Mouse (Mus musculus): ENCODE data around the gene Fermt2.
"Not testable (repeated sequence)": the region's sequence is repeated elsewhere in the genome, so short reads cannot be mapped to it uniquely, and the experiment has no call there.

The Fermt2 gene

GRCm38 (mm10) chr14:45510787-45511186 is 19.1 kb downstream of the Fermt2 start:
- ATAC-seq (ENCODE audit: low TSS enrichment), result no peak

GRCm38 (mm10) chr14:45507923-45508322 is 22.0 kb downstream of the Fermt2 start:
- peak; percentile 20; the same call in 1 of the 2 replicates for ATAC-seq (ENCODE audit: low TSS enrichment)

DNA sequence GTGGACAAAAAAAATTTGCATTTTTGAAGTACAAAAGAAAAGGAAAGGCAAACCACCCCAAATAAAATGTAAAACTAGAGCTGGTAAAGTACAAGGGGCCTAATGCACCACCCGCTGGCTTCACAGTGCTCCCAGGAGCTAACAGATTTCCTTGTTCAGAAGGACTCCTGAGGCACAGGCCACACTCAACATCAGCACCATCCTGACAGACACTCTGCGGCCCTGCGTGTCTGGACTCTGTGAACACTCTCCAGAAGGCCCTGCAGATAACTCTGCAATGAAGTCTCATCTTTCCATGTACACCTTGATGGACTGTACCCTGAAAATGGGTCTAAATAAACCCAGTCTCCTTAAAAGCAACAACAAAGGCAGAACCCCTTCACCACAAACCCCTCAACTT is 22.5 kb downstream of the Fermt2 start:
- no peak for ATAC-seq (ENCODE audit: low TSS enrichment)

- ATAC-seq (ENCODE audit: low TSS enrichment), result peak; percentile 71
Measured at GRCm38 (mm10) chr14:45507032-45507431, 22.9 kb downstream of the Fermt2 start.

GRCm38 (mm10) chr14:45506165-45506564 is 23.8 kb downstream of the Fermt2 start:
- no peak for ATAC-seq (ENCODE audit: low TSS enrichment)

DNA sequence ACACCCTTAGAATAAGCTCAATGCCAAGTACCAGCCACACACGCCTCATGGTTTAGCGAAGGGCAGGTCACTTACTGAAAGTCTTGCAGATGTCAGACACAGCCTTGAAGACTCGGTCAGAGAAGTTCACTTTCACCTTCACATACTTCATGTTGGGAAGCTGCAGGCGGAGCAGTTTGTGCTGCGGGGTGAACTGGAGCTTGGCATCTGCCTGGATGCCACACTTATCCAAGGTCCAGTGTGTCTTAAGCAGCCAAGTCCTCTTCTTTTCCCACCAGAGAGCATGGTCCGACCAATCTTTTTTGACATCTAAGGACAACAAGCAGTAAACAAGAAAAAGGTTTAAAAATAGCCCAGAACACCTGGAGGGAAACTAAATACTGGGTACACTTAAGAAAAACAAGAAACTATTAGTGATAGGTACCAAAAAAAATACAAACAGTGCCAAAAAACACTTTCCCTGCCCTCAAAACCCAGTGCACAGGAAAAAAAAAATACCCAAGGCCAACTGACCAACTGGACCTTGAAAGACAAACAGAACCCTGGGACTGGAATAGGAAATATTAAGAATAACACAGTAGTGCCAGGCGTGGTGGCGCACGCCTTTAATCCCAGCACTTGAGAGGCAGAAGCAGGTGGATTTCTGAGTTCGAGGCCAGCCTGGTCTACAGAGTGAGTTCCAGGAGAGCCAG is 25.4 kb downstream of the Fermt2 start:
- ATAC-seq (ENCODE audit: low TSS enrichment), result no peak

GRCm38 (mm10) chr14:45503934-45504333 is 26.0 kb downstream of the Fermt2 start:
- no peak for ATAC-seq (ENCODE audit: low TSS enrichment)

DNA sequence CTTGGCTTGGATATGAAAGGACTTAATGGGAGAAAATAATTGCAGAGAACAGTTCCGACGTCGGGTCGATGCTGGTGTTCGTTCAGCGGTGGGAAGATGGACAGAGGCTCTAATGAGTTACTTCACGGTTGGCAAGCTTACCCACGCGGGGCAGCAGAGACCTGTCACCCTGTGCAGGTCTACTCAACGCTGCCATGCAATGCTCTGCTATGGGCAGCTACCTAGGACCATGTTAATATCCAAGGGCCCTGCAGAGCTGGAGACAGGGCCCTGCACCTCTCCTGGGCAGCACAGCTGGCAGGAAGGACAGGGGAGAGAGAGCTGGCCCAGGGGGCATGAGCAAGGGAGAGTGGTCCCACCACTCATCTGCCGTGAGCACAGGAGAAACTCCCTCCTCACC is 29.9 kb downstream of the Fermt2 start:
- ATAC-seq (ENCODE audit: low TSS enrichment), result no peak

DNA sequence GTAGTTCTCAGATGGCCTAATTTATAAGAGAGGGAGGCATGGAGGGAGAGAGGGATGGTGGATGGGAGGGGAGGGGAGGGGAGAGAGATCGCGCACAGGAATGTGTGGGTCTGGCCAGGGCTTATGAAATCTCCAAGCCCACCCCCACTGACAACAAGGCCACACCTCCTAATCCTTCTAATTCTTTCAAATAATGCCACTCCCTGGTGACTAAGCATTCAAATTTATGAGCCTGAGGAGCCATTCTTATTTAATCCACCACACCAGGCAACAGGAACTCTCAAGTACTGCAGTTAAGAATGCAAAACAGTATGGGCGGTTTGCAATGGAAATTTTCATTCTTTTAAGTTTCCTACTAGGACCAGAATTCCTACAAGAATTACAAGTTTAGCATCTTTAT is 32.8 kb downstream of the Fermt2 start:
- ATAC-seq (ENCODE audit: low TSS enrichment), result no peak

DNA sequence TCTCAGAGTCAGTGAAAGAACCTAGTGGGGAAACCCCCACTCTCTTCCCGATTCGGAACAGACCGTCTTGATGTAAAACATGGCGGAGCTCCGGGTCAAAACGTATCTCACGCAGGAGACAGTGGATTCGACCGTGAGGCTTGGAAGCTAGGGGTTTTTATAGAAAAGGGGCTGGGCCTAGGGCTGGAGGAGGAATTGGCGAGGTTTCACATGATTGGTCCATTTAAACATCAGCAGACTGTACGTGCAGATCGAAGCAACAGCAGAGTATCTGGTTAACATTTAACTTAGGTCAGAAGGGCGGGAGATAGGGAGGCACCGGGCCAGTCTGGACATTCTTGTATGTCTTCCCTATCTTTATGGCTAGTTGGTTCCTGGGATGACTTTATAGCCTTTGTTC is 34.1 kb downstream of the Fermt2 start:
- not testable (repeated sequence) for ATAC-seq (ENCODE audit: low TSS enrichment)

DNA sequence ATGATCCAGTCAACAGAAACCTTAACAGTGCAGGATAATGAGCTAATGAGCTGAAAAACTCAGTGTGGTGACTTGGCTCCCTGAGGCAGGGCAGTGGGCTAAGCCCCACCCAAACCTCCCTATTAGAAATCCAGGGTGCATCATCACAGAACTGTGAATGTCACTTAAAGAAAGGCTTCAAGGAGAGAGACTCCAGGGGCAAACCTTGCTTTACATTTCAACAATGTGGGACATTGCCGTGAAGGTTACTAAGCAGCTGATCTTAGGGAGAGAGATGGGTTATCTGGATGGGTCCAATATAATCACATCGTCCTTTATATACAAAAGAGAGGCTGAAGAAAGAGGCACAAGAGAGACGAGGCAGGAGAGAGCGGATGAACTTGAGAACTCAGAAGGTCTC is 36.0 kb downstream of the Fermt2 start:
- no peak for ATAC-seq (ENCODE audit: low TSS enrichment)

DNA sequence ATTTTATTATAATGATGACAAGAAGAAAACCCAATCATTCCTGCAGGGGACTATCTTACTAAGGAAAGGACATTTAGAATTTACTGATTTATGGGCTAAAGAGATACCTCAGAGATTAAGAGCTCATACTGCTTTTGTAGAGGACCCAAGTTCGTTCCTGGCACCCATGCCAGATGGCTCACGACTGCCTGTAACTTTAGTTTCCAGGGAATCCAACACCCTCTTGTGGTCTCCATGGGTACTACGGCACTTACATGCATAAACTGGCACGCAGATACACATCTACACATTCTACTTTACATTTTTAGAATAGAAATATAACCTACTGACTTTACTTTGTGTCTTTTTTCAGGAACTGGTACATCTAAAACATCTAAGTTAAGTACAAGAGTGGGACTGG is 37.2 kb downstream of the Fermt2 start:
- no peak for ATAC-seq (ENCODE audit: low TSS enrichment)

DNA sequence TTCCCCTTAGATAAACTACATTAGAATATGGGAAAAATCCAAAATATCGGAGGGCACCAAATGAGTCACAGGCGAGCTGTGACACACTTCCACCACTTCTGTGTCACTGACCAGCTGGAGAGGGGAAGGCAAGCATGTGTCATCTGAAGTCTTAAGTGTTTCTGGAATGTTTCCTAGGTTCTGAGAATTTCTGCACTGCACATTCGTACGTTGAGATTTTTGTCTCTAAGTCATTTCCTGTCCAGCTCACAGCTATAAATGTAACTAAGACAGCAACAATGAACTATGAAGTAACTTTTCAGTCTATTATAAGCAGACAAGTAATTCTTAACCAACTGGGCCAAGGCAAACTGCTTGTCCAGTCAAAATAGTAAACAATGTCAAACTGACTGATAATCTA is 37.9 kb downstream of the Fermt2 start:
- ATAC-seq (ENCODE audit: low TSS enrichment), result peak; percentile 83

DNA sequence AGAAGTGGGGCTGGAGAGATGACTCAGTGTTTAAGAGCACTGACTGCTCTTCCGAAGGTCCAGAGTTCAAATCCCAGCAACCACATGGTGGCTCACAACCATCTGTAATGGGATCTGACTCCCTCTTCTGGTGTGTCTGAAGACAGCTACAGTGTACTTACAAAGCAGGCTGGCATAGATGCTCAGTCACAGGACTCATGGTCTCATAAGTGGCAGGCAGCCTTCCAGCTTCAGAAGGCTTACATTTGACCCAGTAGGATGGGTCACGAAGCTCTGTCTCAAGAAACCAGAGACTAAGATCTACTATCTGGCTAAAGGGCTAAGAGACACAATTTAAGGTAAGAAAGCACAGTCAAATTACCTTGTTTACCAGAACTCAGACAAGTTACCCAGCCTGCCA is 42.7 kb downstream of the Fermt2 start:
- not testable (repeated sequence) for ATAC-seq (ENCODE audit: low TSS enrichment)

DNA sequence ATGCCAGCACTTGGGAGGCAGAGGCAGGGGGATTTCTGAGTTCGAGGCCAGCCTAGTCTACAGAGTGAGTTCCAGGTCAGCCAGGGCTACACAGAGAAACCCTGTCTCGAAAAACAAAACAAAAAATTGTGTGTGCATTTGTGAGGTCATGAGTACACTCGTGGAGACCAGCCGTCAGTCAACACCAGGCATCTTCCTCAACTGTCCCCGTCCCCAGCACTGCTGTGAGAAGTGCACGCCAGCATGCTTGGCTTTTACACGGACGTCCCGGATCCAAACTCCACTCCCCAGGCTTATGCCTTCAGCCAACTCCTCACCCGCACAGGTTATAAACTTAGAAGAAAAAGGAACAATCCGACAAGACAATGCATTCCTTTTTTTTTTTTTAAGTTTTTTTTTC is 46.6 kb downstream of the Fermt2 start:
- not testable (repeated sequence) for ATAC-seq (ENCODE audit: low TSS enrichment)

DNA sequence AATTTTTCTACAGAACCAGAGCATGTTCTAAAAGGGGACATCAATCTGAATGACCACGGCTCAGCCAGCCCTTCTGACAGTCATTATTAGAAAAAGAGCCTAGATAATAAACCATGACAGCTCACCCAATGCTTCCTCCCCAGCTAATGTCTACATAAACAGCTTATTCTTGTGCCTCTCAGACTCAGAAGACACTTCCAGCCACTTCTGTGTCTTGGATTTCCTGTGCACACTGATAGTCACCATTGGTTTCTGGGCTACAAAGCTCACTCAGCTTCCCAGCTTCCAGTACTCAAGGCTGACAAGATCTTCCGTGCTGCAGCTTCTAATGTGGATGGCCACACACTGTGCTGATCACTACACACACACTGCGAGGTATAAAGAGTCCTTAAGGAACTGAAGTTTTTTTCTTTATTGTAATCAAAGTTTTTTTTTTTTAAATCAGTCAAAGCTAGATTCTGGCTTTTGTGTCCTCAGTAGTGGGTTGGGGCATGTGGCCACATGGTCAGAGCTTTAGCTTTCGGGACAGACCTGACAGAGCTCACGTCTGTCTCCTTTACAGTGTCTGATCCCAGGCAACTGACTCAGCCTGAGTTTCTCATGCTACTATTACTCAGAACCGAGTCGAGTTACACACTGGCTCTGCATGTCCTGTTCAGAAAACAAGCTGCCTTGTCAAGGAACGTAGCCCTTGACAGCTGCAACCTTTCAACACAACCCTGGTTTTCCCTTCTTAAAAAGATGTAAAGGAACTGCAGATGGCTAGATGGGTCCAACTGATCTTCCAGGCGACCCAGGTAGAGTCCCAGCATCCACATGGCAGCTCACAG is 50.7 kb downstream of the Fermt2 start:
- no peak for ATAC-seq (ENCODE audit: low TSS enrichment)

DNA sequence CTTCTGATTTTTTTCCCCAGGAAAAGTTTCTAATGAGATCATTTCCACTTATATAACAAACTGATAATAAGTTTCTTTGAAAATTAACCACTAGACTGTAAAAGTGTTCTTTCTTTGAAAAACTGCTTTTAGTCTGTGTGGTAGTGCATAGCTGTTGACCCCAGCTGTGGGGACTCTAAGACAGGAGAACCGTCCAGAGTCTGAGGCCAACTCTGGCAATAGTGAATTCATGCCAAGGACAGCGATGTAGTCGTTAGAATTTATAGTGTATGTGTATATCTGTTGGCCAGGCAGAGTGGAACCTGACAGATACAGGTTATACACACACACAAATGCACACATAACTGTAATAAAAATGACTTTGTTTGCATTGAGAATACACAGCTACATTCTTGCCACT is 51.4 kb downstream of the Fermt2 start:
- no peak for ATAC-seq (ENCODE audit: low TSS enrichment)

GRCm38 (mm10) chr14:45477651-45478050 is 52.3 kb downstream of the Fermt2 start:
- ATAC-seq (ENCODE audit: low TSS enrichment), result no peak

DNA sequence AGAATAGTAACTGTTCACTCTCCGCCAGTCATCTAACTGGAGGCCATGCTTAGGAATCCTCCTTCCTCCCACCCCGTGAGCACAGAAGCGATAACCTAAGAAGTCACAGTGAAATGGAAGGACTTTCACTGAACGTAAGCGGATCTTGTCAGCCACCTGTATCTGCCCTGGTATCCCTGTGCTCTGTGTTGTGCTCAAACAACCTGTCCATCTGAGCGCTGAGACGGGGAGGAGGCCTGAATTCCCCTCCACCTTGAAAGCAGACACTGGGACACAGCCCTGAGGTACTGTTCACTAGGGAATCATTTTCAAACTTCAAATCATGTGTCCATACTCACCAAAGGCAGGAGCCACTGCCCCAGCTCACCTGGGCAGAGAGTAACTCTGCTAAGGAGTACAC is 52.9 kb downstream of the Fermt2 start:
- no peak for ATAC-seq (ENCODE audit: low TSS enrichment)

DNA sequence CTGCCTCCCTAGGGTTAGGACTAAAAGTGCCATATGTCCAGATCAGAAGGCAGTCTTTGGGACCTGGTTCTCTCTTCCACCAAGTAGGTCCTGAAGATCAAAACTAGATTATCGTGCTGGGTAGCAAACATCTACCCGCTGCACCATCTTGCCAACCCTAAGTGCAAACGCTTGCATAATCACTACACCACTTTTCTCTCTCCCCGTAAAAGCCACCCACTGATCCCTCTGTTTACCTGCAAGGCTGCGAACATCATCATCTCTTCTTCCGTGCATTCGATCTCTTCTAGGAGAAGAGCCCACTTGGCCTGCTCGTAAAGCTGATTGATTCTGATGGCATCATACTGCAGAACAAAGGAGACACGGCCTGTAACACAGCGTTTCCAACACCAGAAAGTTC is 57.4 kb downstream of the Fermt2 start:
- peak; percentile 42 for ATAC-seq (ENCODE audit: low TSS enrichment)

DNA sequence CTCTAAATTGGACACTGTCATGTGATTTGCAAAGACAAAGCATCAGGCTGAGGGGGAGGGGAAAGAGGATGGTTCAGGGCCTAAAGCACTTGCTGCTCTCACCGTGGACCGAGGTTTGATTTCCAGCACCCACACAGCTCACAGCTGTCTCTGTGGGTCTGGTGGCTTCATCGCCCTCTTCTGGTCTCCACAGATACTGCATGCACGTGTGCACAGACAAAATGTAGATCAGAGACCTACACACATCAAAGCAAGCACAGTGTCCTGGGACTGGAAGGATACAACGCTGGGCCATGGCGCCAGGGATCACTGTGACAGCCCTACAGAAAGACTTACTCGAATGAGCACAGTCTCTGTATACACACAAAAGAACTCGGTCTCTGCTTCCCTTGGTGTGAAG is 60.5 kb downstream of the Fermt2 start:
- no peak for ATAC-seq (ENCODE audit: low TSS enrichment)

DNA sequence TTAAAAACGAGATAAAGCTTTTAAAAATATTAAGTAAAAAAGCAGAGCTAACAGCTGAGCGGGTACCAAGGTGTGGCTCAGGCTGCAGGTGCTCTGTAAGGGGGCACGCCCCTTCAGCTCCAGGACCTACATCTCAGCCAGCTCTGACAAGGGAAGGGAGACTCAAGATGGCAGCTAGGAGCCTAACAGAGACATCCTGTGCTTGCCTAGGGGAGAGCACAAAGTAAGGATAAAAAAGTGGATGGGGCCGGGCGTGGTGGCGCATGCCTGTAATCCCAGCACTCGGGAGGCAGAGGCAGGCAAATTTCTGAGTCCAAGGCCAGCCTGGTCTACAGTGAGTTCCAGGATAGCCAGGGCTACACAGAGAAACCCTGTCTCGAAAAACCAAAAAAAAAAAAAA is 63.5 kb downstream of the Fermt2 start:
- not testable (repeated sequence) for ATAC-seq (ENCODE audit: low TSS enrichment)
